Mouse (Mus musculus) lung, adult 2 months (tissue): Measurements from ENCODE around the gene Wnt9a. TPM values are rescaled to one million over a fixed set of nuclear protein-coding genes. Genes with fewer than 3 reads are reported as not detected.

ENCODE experiments used
- DNase-seq: peaks from one replicate; pipeline ENCODE4 v3.0.0; 2022
- H3K4me1 ChIP-seq: fragments of 200-500 bp; 2 replicates; pipeline ENCODE4 v1.6.1; 2011; ENCODE audit warnings: low read length; ENCODE audit not compliant: control insufficient read depth, insufficient read depth
- H3K4me3 ChIP-seq: fragments of 200-500 bp; replicated peaks from 2 replicates; pipeline ENCODE3; 2011; ENCODE audit warnings: low read depth, mild to moderate bottlenecking, control low read depth, low read length; ENCODE audit errors: extremely low read depth
- CTCF ChIP-seq: fragments of 200-500 bp; IDR thresholded peaks from 2 replicates; pipeline ENCODE4 v1.5.1; 2011; ENCODE audit warnings: mild to moderate bottlenecking, low read length, control low read depth; ENCODE audit not compliant: insufficient read depth
- POLR2A ChIP-seq: fragments of 200-500 bp; IDR thresholded peaks from 2 replicates; pipeline ENCODE4 v1.6.1; 2011; ENCODE audit warnings: low read depth, mild to moderate bottlenecking, control low read depth, low read length, borderline replicate concordance; ENCODE audit errors: extremely low read depth
- WGBS: fragments of 180-500 bp; shearing (Covaris S2); methylation state at CpG from one replicate; pipeline ENCODE4 v1.1.7; 2018; 5-methylcytosine and 5-hydroxymethylcytosine counted together
- polyA plus RNA-seq: library from polyadenylated mRNA; depleted of rRNA; stranded (reverse); fragments of >200 nt; gene quantifications from 2 replicates; pipeline ENCODE4 v1.2.3, GENCODE M21; 2012; rRNA removed

Wnt9a gene
- polyA plus RNA-seq = 6.9 and 7.8 TPM in 2 replicates

DNA sequence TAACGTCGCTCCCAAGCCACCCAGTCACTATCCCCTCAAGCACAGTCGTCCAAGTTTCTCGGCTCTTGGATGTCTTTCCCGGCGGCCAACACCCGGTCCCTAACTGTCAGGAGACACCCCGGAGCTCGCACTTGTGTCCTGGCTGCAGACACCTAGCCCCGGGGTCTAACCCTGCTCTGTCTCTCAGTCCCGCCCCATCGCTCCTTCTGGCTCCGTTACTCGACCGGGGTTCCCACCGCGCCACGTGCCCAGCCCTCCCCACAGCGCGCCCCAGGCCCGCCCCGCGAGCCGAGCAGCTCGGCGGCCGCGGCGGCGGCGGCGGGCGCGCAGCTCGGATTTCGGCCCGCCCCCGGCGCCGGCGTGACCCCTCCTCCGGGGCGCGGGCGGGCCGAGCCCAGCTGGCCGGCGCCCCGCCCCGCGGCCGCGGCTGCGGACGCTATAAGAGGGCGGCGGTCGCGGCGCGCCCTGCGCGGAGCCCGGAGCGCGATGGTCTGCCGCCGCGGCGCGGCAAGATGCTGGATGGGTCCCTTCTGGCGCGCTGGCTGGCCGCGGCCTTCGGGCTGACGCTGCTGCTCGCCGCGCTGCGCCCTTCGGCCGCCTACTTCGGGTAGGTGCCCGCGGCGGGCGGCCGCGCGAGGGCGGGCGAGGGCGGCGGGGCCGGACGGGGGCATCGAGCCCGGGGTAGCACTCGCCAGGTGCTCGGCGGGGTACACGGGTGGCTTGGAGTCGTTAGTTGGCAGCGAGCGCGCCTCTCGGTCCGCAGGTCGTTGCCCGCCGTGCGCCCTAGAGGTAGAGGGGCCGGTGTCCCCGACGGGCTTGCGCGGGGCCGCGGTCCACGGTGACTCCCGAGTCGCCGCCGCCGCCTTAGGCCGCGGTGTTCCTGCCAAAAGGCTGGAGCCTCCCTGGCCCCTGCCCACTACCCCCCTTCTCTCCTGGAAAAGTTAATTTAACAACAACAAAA, at the start of gene Wnt9a:
Gene Wnt9a (plus strand): TSS at position 468 of the 961 bp plus-strand sequence.
- H3K4me3 ChIP-seq = peak within 1 kb of the TSS; percentile 59
- 2% methylated on average over 124 of the region's 128 CpGs for WGBS
- peaks cover 6% of the 10 kb centered on the region for H3K4me1 ChIP-seq
- peak; percentile 63 for DNase-seq
- TF ChIP-seq POLR2A (peak; percentile 58; the same call in 1 of the 2 replicates), CTCF (no peak)

DNA sequence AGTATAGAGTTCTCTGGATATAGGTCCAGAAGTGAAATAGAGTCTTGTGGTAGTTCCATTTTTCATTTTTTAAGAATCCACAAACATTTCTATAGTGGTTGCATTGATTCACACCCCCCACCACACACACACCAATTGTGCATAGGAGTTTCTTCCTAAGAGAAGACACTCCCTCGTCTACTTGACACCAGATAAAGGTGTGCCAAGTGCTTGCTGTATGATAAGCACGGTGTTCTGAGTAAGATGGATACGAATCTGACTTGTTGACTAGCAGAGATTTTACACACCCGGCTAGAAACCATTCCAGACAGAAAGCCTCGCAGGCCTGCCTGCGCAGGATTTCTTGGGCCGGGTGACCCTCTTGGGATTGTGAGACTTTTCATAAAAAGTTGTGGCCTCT, 47.1 kb upstream of the Wnt9a start:
- no peak for DNase-seq
- TF ChIP-seq POLR2A (no peak), CTCF (no peak)
- H3K4me1 ChIP-seq = peaks cover 8% of the 10 kb centered on the region
- WGBS = 69% methylated on average over 7 of the region's 7 CpGs
- no peak overlapping the region for H3K4me3 ChIP-seq

DNA sequence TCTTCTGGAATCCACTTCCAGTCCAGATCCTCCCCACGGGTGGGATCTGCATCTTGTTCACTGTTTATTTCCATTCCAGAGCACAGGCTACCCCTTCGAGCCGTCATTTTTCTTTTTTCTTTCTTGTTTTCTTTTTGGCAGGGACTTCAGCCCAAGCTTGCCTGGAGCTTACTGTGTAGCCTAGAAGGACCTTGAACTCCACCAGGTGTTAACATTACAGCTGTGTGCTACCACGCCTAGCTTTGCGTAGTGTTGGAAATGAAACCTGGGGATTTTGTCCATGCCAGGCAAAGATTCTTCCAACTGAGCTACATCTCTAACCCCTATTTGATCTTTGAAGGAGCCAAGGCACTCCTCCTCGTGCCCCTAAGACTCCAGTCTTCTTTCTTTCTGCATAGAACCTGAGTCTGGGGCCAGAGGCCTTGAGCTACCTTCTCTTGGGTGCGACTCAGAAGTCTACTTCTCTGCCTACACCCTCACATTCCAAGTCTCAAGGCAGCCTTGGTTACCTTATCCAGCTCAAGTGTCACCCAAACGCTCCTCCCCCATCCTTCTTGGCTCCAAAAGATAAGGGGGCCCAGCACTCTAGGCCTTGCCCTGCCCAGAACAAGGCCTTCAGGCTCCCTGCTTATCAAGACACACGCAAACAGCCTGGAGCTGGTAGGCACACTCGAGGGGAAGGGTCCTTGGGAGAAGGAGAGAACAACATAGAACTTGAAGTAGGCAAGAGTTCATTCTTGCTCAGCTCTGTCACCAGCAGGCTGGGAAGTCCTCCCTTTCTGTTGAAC, 45.8 kb upstream of the Wnt9a start:
- peak; percentile 63 for DNase-seq
- Histone ChIP-seq H3K4me1 (peaks cover 8% of the 10 kb centered on the region), H3K4me3 (no peak overlapping the region)
- 53% methylated on average over 10 of the region's 10 CpGs for WGBS
- TF ChIP-seq CTCF (no peak), POLR2A (no peak)

DNA sequence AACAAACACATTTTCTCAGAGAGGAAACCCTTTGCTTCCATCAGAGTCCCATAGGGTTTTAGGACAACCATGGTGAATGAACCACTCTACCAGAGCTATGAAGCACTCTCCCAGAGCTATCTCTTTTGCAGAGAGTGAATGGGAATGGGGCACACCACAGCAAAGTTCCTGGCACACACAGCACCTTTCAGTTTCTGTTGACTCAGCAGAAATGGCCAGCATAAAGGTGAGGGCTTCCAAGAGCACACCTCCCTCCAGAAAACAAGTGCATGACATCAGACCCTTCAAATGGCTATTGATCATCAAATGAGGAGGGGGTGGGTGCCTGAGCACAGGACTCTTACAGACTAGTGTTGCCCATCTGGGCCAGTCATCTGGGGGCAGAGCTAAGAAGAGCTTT, 44.4 kb upstream of the Wnt9a start:
- Histone ChIP-seq H3K4me1 (peaks cover 8% of the 10 kb centered on the region), H3K4me3 (no peak overlapping the region)
- DNase-seq = no peak
- TF ChIP-seq CTCF (no peak), POLR2A (no peak)

DNA sequence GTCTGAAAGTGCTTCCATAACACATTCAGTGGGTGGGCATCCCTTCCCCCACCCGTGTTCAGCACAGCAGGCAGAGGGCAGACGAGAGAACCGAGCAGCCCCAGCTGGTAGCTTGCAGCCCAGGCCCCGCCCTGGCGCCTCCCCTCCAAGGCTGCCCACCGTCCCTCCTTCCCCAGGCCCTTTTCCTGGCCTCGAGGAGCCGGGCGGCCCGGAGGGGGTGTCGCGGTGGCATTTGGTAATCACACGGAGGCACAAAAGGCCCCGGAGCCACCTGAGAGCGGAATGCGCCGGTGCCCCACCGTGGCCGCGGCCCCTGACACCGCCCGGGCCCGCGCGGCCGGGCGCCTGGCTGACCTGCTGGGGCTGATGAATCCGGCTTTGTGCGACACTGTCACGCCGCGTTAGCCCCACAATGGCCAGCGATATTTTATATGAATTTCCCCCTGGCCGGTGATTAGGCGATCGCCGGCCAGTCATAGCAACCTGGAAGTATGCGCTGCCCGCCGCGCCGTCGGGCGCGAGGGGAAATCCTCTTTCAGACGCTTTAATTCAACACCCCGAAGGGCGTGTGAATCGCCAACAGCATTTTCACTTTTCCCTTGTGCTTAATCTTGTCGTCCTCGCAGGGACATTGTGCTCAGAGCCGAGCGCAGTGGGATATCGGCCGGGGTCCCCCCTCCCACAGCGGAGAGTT, 42.7 kb upstream of the Wnt9a start:
- peaks cover 8% of the 10 kb centered on the region for H3K4me1 ChIP-seq
- peak; percentile 62 for DNase-seq
- H3K4me3 ChIP-seq = peak overlapping the region; percentile 37
- 2% methylated on average over 56 of the region's 56 CpGs for WGBS
- TF ChIP-seq CTCF = no peak
- TF ChIP-seq POLR2A = no peak

DNA sequence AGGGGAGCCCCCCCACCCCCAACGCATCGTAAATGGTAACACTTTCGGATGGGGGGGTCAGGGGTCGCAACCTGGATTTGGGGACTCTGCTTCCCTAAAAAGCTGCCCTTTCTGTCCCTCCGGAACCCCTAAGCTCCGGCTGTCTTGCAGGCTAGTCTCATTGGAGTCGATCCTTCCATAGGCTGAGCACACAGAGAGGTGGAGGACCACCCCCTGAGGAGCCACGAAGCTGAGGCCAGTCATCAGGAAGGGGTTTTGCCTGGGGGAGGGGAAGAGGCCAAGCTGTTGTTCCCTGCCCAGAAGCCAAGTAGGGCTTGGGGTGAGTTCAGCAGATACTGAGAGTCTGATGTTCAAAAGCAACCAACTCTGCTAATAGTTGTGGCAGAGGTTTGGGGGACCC, 42.1 kb upstream of the Wnt9a start:
- WGBS = 23% methylated on average over 8 of the region's 8 CpGs
- H3K4me3 ChIP-seq = no peak overlapping the region
- no peak for DNase-seq

DNA sequence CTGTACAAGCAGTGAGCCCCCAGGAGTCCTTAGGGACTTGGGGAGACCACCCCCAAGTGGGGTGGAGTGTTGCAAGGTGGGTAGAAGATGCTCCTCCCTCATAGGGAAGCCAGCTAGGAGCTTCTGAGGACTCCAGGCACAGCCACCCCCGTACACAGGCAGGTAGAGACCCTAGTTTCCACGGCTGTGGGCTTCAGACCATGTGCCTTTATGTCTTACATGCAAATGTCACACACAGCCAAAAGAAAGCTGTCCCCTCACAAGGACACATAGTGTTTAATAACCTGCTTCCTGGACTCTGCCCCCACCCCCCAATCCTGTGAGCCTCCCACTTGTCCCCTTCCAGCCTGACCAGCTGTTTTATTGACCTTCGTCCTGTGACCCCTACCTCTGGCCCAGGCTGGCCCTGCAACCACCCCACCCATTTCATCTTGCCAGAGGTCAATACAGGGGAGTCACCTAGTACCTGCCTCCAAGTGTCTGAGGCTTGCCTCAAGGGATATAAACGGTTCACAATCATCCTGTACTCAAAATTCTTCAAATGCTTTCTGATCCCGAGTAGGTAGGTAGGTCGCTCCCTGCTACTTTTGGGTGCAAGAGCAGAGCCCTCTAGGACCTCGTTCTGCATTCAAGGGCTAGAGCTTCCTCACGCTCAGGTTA, 41.4 kb upstream of the Wnt9a start:
- Histone ChIP-seq H3K4me3 (no peak overlapping the region), H3K4me1 (peaks cover 7% of the 10 kb centered on the region)
- WGBS = 69% methylated on average over 8 of the region's 8 CpGs
- TF ChIP-seq CTCF (no peak), POLR2A (no peak)
- no peak for DNase-seq

More for the DNA sequence above, 42.1 kb upstream of the Wnt9a start:
- TF ChIP-seq POLR2A (no peak), CTCF (no peak)
- H3K4me1 ChIP-seq = peaks cover 8% of the 10 kb centered on the region

DNA sequence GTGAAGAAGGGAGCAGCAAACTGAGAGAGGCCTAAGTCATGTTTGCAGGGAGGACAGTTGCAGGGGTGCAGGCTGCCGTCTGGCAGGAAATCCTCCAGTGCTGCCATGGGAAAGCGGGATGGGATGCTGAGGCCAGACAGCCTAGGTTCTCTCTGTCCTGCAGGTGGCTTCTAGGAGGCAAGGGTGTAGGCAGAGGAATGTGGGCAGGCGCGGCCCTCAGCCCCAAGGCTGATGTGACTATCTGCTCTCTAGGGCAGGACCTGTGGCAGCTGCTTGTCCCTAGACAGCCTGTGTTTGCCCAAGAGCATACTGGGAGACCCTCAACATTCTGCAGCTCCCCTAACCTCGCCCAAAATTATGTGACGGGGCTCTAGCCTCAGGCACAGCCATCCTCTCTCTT, 40.0 kb upstream of the Wnt9a start:
- WGBS = 32% methylated on average over 6 of the region's 6 CpGs
- Histone ChIP-seq H3K4me3 (no peak overlapping the region), H3K4me1 (peaks cover 2% of the 10 kb centered on the region)
- TF ChIP-seq CTCF (no peak), POLR2A (no peak)
- DNase-seq = no peak
